Mouse (Mus musculus) embryonic facial prominence, embryonic 12.5 days (tissue): ENCODE measurements at regions not wholly inside any gene's neighbourhood (a gene's known extent, or its start where the extent isn't known, plus 50 kb on each side); places are given as distances from the start of the nearest gene placed in this dataset.

Experiments
- ATAC-seq: fragments of 200-750 bp; cut with Nextera tagmentation; 2 replicates; pipeline ENCODE4 v1.8.0; 2017; ENCODE audit not compliant: insufficient number of reproducible peaks, insufficient read depth, low FRiP score, low TSS enrichment
- H3K27ac ChIP-seq: fragments of 300-500 bp; sonication (generic); 2 replicates; pipeline ENCODE4 v1.5.1; 2016; ENCODE audit warnings: mild to moderate bottlenecking
- H3K27me3 ChIP-seq: fragments of 300-500 bp; sonication (generic); 2 replicates; pipeline ENCODE4 v1.6.1; 2016; ENCODE audit warnings: mild to moderate bottlenecking, moderate library complexity
- H3K36me3 ChIP-seq: fragments of 300-500 bp; sonication (generic); 2 replicates; pipeline ENCODE4 v1.6.1; 2016; ENCODE audit warnings: mild to moderate bottlenecking
- H3K4me1 ChIP-seq: fragments of 300-500 bp; sonication (generic); 2 replicates; pipeline ENCODE4 v1.6.1; 2016
- H3K4me2 ChIP-seq: fragments of 300-500 bp; sonication (generic); replicated peaks from 2 replicates; pipeline ENCODE4 v1.6.1; 2016; ENCODE audit warnings: mild to moderate bottlenecking, moderate library complexity
- H3K4me3 ChIP-seq: fragments of 300-500 bp; sonication (generic); 2 replicates; pipeline ENCODE4 v1.5.1; 2016; ENCODE audit warnings: mild to moderate bottlenecking
- H3K9ac ChIP-seq: fragments of 300-500 bp; sonication (generic); 2 replicates; pipeline ENCODE4 v1.6.1; 2016; ENCODE audit warnings: mild to moderate bottlenecking, moderate library complexity
- H3K9me3 ChIP-seq: fragments of 300-500 bp; sonication (generic); 2 replicates; pipeline ENCODE4 v1.6.1; 2016; ENCODE audit warnings: mild to moderate bottlenecking, moderate library complexity
- WGBS: fragments of 180-500 bp; shearing (Covaris S2); methylation state at CpG from one replicate; pipeline ENCODE4 v1.1.7; 2016; 5-methylcytosine and 5-hydroxymethylcytosine counted together

DNA sequence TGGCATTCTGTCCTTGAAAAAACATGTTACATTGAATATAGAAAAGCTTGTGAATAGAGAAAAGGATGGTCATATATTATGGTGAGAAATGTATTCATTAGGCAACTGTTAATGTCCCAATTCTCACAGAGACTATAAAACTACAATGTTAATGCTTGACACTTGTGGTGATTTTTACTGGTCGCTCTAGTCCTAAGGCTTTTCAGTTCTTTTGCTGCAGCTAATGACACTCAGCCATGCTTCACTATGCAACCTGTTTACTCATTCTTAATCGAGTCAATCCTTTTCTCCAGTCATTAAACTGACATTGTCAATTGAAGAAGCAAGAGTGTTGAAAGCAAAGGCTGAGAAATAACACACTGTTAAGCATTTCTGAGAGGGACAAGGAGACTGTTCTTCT, 163.9 kb downstream of the Cox7c start:
- ATAC-seq = no peak
- Histone ChIP-seq H3K27ac (no peak overlapping the region), H3K36me3 (no peaks in the 10 kb centered on the region), H3K4me2 (no peak overlapping the region), H3K9ac (no peak overlapping the region), H3K4me3 (no peak overlapping the region), H3K27me3 (no peaks in the 10 kb centered on the region), H3K4me1 (no peaks in the 10 kb centered on the region; the same call in 1 of the 2 replicates), H3K9me3 (no peaks in the 10 kb centered on the region)
- 81% methylated on average over 2 of the region's 2 CpGs for WGBS

DNA sequence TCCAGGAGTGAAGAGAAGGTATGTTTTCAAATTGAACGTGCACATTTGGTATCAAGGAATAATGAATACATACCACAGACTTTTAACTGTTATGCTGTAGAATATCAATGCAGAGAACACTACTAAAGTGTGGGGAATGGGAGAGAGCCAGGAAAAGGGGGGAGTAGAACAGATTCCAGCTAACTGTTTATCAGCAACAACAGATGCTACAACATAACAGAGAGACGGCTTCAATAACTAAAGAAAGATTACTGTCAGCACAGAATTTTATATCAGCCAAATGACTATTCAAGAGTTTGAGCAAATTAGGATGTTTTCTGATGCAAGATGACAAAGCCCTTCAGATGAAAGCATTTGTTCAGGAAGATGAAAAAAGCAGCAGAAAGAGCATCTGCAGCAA, 183.0 kb downstream of the Cox7c start:
- no peaks in the 10 kb centered on the region for H3K27me3 ChIP-seq
- H3K4me2 ChIP-seq = no peak overlapping the region
- no peak overlapping the region for H3K9ac ChIP-seq
- WGBS = 84% methylated on average over 2 of the region's 2 CpGs
- no peak for ATAC-seq
- no peaks in the 10 kb centered on the region for H3K4me1 ChIP-seq
- no peaks in the 10 kb centered on the region for H3K36me3 ChIP-seq
- H3K27ac ChIP-seq = no peak overlapping the region
- H3K9me3 ChIP-seq = no peaks in the 10 kb centered on the region
- H3K4me3 ChIP-seq = no peak overlapping the region

DNA sequence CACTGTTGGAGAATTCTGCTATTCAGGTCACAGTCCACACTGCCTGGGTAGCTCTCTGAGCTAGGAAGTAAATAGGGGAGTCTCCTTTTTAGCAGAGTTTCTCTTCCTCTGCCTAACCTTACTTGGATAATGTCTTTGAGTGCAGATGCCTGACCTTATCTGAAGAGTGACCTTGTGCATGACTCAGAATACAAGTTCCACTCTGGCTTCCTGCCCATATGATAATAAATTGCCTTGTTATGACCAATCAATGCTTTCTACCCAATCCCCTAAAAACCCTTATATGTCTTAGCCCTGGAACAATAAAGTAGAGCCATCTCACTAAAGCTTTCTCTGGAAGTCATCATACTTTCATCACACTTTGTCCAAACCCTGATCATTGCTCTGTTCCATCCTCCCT, 198.4 kb downstream of the Cox7c start:
- no peaks in the 10 kb centered on the region for H3K36me3 ChIP-seq
- no peak overlapping the region for H3K27ac ChIP-seq
- no peaks in the 10 kb centered on the region for H3K9me3 ChIP-seq
- H3K27me3 ChIP-seq = no peaks in the 10 kb centered on the region
- no peak for ATAC-seq
- H3K4me2 ChIP-seq = no peak overlapping the region
- no peaks in the 10 kb centered on the region for H3K4me1 ChIP-seq
- H3K9ac ChIP-seq = no peak overlapping the region
- no peak overlapping the region for H3K4me3 ChIP-seq

DNA sequence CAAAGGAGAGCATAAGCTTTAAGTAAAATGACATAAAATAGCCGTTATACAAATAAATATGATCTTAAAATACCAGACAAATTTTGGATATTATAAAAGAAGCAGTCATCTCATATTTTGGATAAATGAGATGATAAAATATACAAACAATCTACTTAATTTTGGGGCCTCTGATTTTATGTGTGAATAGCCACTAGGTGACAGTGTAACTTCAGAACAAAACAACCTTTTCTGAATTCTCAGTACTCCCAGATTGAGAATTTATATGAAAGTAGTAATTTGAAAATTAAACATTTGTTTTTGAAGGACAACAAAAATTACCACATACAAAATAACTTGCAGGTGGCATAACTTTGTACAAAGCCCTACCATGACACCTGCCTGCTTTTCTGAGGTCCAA, 216.8 kb downstream of the Cox7c start:
- no peak overlapping the region for H3K27ac ChIP-seq
- H3K27me3 ChIP-seq = no peaks in the 10 kb centered on the region
- H3K9me3 ChIP-seq = no peaks in the 10 kb centered on the region
- no peaks in the 10 kb centered on the region for H3K36me3 ChIP-seq
- no peak overlapping the region for H3K9ac ChIP-seq
- ATAC-seq = no peak
- H3K4me3 ChIP-seq = no peak overlapping the region
- 82% methylated on average over 1 of the region's 1 CpGs for WGBS
- H3K4me2 ChIP-seq = no peak overlapping the region
- H3K4me1 ChIP-seq = no peaks in the 10 kb centered on the region
